Mouse (Mus musculus): ENCODE data around the gene Smurf1. TPM values are rescaled to one million over a fixed set of nuclear protein-coding genes. Genes with fewer than 3 reads are reported as not detected.

The Smurf1 gene
- polyA plus RNA-seq, 1 experiment from 2014 or later = 28.4 TPM

DNA sequence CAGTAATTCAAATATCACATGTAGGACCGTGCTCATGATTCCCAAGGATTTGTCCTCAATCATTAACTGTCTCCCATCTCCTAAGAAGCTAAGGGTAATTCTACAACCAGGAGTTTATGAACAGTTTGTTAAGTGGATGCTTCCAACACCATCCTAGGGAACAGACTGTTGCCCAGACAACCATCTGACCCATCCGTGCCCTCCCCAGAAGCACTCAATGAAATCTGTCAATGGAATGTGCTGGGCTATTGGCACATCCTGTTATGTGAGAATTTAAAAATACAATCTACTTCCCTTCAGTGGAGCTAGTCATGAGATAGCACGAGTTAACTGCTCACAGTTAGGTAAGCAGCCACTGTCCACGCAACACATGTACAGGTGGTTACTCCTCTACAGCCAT is 56.1 kb downstream of the Smurf1 start:
- Histone ChIP-seq H3K27ac (no peak overlapping the region), H3K27me3 (no peaks in the 10 kb centered on the region), H3K4me2 (no peak overlapping the region), H3K4me1 (replicated peaks) (peaks cover 47% of the 10 kb centered on the region), H3K9me3 (no peaks in the 10 kb centered on the region), H3K4me3 (no peak overlapping the region), H3K9ac (no peak overlapping the region), H3K36me3 (no peaks in the 10 kb centered on the region)
- 74% methylated on average over 4 of the region's 4 CpGs for WGBS
- ATAC-seq (ENCODE audit: low FRiP score) = no peak

DNA sequence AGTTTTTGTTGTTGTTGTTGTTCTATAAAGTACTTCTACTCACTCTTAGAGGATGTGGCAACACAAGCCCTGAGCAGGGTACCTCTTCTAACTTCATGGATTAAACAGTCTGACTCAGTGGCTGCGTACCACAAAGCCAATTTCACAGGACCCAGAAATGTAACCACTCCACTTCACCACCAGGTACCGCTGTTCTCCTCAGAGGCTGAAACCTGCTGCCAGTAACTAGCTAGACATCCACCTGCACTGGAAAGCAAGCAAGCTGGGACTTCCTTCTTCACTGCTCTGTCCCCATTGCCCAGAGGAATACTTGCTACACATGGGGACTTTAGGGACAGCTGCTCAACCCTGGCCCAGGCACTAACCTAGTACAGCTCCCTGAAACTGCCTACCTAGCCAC is 58.1 kb downstream of the Smurf1 start:
- no peak overlapping the region for H3K4me3 ChIP-seq
- WGBS = 78% methylated on average over 2 of the region's 2 CpGs
- H3K4me2 ChIP-seq = no peak overlapping the region

GRCm38 (mm10) chr5:144904356-144905134 is 61.1 kb downstream of the Smurf1 start:
- ATAC-seq (ENCODE audit: low FRiP score) = no peak
- Histone ChIP-seq H3K9ac (no peak overlapping the region), H3K9me3 (no peaks in the 10 kb centered on the region), H3K27ac (no peak overlapping the region), H3K4me1 (replicated peaks) (peaks cover 19% of the 10 kb centered on the region), H3K4me3 (no peak overlapping the region), H3K36me3 (peaks cover 11% of the 10 kb centered on the region), H3K4me2 (no peak overlapping the region), H3K27me3 (no peaks in the 10 kb centered on the region)
- WGBS = 85% methylated on average over 12 of the region's 12 CpGs

More for the DNA sequence above, 58.1 kb downstream of the Smurf1 start:
- H3K9me3 ChIP-seq = no peaks in the 10 kb centered on the region
- H3K4me1 ChIP-seq (replicated peaks) = peaks cover 32% of the 10 kb centered on the region
- no peak overlapping the region for H3K9ac ChIP-seq
- no peak overlapping the region for H3K27ac ChIP-seq
- ATAC-seq (ENCODE audit: low FRiP score) = no peak
- no peaks in the 10 kb centered on the region for H3K27me3 ChIP-seq
- H3K36me3 ChIP-seq = no peaks in the 10 kb centered on the region

DNA sequence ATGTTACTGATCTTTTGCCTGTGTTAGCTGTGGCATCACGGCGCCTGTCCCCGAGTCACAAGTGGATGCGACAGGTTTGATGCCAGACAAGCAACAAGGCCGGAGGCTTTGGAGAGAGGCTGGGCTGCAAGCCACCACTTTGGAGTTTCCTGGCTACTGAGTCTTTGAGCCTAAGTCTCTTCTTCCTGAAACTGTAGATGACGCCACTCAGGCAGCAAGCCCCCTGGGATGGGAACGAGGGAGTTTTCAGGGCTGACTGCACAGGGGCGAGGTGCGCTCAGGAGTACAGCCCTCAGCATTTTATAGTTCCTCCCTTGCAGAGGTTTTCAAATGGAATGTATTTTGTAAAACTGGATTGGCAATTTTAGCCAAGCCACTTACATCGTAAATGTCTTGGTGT is 63.9 kb downstream of the Smurf1 start:
- H3K4me1 ChIP-seq (replicated peaks) = peaks cover 27% of the 10 kb centered on the region
- no peaks in the 10 kb centered on the region for H3K9me3 ChIP-seq
- H3K4me3 ChIP-seq = no peak overlapping the region
- 75% methylated on average over 10 of the region's 10 CpGs for WGBS
- H3K9ac ChIP-seq = no peak overlapping the region
- no peak for ATAC-seq (ENCODE audit: low FRiP score)
- no peak overlapping the region for H3K4me2 ChIP-seq
- no peak overlapping the region for H3K27ac ChIP-seq
- peaks cover 30% of the 10 kb centered on the region for H3K36me3 ChIP-seq
- no peaks in the 10 kb centered on the region for H3K27me3 ChIP-seq

DNA sequence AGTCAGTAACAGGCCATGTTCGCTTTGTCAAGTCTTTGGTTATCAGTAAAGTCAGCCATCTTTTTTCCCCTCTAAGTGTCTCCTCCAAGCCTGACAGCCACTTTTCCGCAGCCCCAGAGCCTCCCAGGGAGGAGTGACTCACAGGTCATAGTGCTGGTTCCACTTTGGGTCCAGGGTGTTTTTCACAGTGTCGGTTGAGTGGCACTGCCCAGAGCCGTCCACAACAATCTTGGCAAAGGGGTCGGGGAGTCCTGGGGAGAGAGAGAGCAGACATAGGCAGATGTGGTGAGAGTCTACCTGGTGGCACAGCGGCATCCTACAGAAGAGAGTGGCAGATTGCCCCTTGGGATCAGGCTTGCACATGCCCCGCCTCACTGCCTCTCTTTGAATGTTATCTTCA is 64.6 kb downstream of the Smurf1 start:
- no peak overlapping the region for H3K4me2 ChIP-seq
- H3K27ac ChIP-seq = no peak overlapping the region
- H3K9ac ChIP-seq = no peak overlapping the region
- no peaks in the 10 kb centered on the region for H3K9me3 ChIP-seq
- no peak for ATAC-seq (ENCODE audit: low FRiP score)
- H3K4me3 ChIP-seq = no peak overlapping the region
- peaks cover 37% of the 10 kb centered on the region for H3K36me3 ChIP-seq
- H3K27me3 ChIP-seq = no peaks in the 10 kb centered on the region
- peaks cover 27% of the 10 kb centered on the region for H3K4me1 ChIP-seq (replicated peaks)
- WGBS = 78% methylated on average over 7 of the region's 7 CpGs

DNA sequence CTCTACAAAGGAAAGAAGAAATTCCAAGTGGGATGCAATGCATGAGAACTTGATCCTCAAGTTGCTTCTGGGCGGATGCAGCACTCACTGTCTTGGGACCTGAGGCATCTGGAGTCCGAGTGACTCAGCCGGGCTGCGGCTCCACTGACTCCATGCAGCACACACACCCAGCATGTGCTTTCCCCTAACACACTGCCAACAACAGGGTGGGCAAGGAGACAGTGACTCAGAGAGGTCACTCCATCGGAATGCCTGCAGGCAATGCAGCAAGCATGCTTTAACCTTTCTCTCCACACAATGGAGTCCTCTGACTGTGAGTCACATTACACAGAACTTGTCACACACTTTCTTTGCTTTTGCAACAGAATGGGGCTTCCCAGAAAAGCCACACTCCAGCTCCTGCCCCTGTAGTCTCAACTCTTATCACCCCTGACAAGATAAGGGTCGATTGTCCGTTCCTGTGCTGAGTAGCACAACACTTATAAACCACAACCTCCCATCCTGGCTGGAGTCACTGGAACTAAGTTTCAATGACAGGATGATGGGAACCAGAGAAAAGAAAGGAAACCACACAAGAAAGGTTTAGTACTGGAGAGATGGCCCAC is 67.1 kb downstream of the Smurf1 start:
- H3K9me3 ChIP-seq = no peaks in the 10 kb centered on the region
- H3K9ac ChIP-seq = no peak overlapping the region
- H3K4me3 ChIP-seq = no peak overlapping the region
- WGBS = 40% methylated on average over 7 of the region's 7 CpGs
- H3K27ac ChIP-seq = no peak overlapping the region
- H3K4me1 ChIP-seq (replicated peaks) = peaks cover 24% of the 10 kb centered on the region
- H3K27me3 ChIP-seq = no peaks in the 10 kb centered on the region
- ATAC-seq (ENCODE audit: low FRiP score) = no peak
- H3K4me2 ChIP-seq = no peak overlapping the region
- peaks cover 62% of the 10 kb centered on the region for H3K36me3 ChIP-seq

GRCm38 (mm10) chr5:144897881-144898280 is 67.8 kb downstream of the Smurf1 start:
- 10% methylated on average over 7 of the region's 7 CpGs for WGBS

GRCm38 (mm10) chr5:144891276-144891675 is 74.4 kb downstream of the Smurf1 start:
- H3K4me2 ChIP-seq = no peak overlapping the region
- H3K4me3 ChIP-seq = no peak overlapping the region
- WGBS = 90% methylated on average over 11 of the region's 11 CpGs
- H3K36me3 ChIP-seq = peaks cover 95% of the 10 kb centered on the region
- no peaks in the 10 kb centered on the region for H3K27me3 ChIP-seq
- H3K9me3 ChIP-seq = no peaks in the 10 kb centered on the region
- H3K9ac ChIP-seq = no peak overlapping the region
- no peaks in the 10 kb centered on the region for H3K4me1 ChIP-seq (replicated peaks)
- ATAC-seq (ENCODE audit: low FRiP score) = no peak
- H3K27ac ChIP-seq = no peak overlapping the region

More at GRCm38 (mm10) chr5:144897881-144898280, 67.8 kb downstream of the Smurf1 start:
- peaks cover 24% of the 10 kb centered on the region for H3K4me1 ChIP-seq (replicated peaks)
- no peak for ATAC-seq (ENCODE audit: low FRiP score)
- H3K9ac ChIP-seq = no peak overlapping the region
- no peaks in the 10 kb centered on the region for H3K9me3 ChIP-seq
- H3K4me2 ChIP-seq = no peak overlapping the region
- H3K27me3 ChIP-seq = no peaks in the 10 kb centered on the region
- peaks cover 68% of the 10 kb centered on the region for H3K36me3 ChIP-seq
- no peak overlapping the region for H3K27ac ChIP-seq
- no peak overlapping the region for H3K4me3 ChIP-seq

DNA sequence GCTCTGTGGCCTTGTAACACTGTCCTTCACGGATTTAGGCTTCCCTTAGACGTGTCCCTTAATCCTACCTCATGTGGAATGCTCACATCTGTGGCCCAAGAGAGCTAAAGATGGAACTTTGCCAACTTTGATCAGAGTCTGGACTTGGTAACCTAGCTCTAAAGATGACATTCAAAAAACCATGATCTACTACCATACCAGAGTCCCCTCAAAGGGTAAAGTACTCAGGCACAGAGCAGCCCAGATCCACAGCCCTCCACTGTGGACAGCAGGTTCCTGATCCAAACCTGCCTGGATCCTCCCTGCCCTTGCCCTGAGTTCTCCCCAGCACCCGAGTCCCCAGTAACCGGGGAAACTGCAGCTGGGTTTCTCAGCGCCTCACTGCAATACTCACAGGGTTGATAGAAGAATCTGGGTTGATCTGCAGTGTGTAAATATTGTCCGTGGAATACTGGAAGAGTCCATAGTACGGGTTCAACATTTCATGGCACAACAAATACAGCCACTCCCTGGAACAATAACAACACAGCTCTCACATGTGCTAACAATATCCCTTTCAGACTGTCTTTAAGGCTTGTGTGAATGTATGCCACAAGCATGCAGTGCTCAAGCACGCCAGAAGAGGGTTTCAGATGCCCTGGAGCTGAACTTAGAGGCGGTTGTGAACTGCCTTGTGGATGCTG is 79.5 kb downstream of the Smurf1 start:
- 93% methylated on average over 9 of the region's 9 CpGs for WGBS
- Histone ChIP-seq H3K4me2 (no peak overlapping the region), H3K4me3 (no peak overlapping the region), H3K36me3 (peaks cover 99% of the 10 kb centered on the region), H3K4me1 (replicated peaks) (no peaks in the 10 kb centered on the region), H3K27me3 (no peaks in the 10 kb centered on the region), H3K27ac (no peak overlapping the region), H3K9ac (no peak overlapping the region), H3K9me3 (no peaks in the 10 kb centered on the region)
- ATAC-seq (ENCODE audit: low FRiP score) = no peak

DNA sequence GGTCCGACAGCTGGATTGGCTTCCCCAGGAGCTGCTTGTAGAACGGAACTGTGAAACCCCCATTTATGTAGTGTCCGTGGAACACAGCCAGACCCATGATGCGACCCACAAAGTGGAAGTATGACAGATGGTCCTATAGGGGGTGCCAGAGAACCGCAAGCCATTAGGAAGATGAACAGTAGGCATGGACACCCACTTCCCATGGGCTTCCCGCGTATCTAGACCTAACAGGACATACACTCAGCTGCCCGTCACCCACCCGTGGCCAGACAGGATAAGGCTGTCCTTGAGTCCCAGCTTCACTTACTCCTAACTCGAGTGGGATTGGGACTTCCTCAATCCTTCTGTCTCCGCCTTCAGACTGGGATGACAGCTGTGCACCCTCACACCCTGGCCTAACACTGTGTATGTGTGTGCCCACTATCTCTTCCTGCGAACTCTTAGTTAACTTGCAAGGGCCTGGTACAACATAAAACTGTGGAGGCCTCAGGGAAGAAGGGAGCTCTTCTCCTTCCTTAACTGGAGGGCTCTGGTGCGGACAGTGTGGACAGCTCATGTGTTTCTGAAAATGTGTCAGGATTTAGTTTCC is 80.9 kb downstream of the Smurf1 start:
- H3K4me2 ChIP-seq = no peak overlapping the region
- 84% methylated on average over 13 of the region's 13 CpGs for WGBS
- H3K27me3 ChIP-seq = no peaks in the 10 kb centered on the region
- no peaks in the 10 kb centered on the region for H3K9me3 ChIP-seq
- peaks cover 100% of the 10 kb centered on the region for H3K36me3 ChIP-seq
- H3K27ac ChIP-seq = no peak overlapping the region
- H3K9ac ChIP-seq = no peak overlapping the region
- no peaks in the 10 kb centered on the region for H3K4me1 ChIP-seq (replicated peaks)
- no peak for ATAC-seq (ENCODE audit: low FRiP score)
- no peak overlapping the region for H3K4me3 ChIP-seq

- Histone ChIP-seq H3K4me1 (replicated peaks) (no peaks in the 10 kb centered on the region), H3K9me3 (no peaks in the 10 kb centered on the region), H3K27ac (no peak overlapping the region), H3K4me2 (no peak overlapping the region), H3K36me3 (peaks cover 100% of the 10 kb centered on the region), H3K9ac (no peak overlapping the region), H3K27me3 (no peaks in the 10 kb centered on the region), H3K4me3 (no peak overlapping the region)
- ATAC-seq (ENCODE audit: low FRiP score) = no peak
- WGBS = 92% methylated on average over 14 of the region's 14 CpGs
Observed at GRCm38 (mm10) chr5:144881670-144882399, 83.8 kb downstream of the Smurf1 start.

DNA sequence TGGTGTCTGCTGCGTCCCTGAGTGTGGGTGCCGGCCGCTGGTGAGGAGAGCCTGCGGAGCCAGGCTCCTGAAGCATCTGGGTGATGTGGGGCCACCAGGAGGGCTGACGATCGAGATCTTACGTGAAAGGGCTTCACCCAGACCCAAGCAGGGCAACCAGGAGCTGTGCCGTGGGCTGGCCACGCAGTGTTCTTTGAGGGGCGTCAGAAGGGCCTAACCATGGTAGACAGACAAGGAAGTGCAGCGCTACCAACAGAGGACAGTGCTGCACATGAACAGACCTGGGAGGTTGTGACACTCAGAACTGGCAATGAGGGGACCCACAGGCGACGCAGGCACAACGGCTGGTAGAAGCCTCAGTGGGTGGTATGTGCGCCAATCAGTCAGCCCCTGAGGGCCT is 88.6 kb downstream of the Smurf1 start:
- no peak overlapping the region for H3K4me2 ChIP-seq
- no peaks in the 10 kb centered on the region for H3K4me1 ChIP-seq (replicated peaks)
- no peak for ATAC-seq (ENCODE audit: low FRiP score)
- peaks cover 54% of the 10 kb centered on the region for H3K36me3 ChIP-seq
- H3K9me3 ChIP-seq = no peaks in the 10 kb centered on the region
- no peak overlapping the region for H3K27ac ChIP-seq
- H3K27me3 ChIP-seq = no peaks in the 10 kb centered on the region
- no peak overlapping the region for H3K4me3 ChIP-seq
- H3K9ac ChIP-seq = no peak overlapping the region
- 91% methylated on average over 15 of the region's 15 CpGs for WGBS
